Mouse (Mus musculus) mesoderm, embryonic 11.5 days (tissue): ENCODE measurements at regions not wholly inside any gene's neighbourhood (a gene's known extent, or its start where the extent isn't known, plus 50 kb on each side); places are given as distances from the start of the nearest gene placed in this dataset.

Source experiments
- DNase-seq: peaks from one replicate; pipeline ENCODE4 v3.0.0-alpha.2; 2012; ENCODE audit warnings: low read depth, low spot score

DNA sequence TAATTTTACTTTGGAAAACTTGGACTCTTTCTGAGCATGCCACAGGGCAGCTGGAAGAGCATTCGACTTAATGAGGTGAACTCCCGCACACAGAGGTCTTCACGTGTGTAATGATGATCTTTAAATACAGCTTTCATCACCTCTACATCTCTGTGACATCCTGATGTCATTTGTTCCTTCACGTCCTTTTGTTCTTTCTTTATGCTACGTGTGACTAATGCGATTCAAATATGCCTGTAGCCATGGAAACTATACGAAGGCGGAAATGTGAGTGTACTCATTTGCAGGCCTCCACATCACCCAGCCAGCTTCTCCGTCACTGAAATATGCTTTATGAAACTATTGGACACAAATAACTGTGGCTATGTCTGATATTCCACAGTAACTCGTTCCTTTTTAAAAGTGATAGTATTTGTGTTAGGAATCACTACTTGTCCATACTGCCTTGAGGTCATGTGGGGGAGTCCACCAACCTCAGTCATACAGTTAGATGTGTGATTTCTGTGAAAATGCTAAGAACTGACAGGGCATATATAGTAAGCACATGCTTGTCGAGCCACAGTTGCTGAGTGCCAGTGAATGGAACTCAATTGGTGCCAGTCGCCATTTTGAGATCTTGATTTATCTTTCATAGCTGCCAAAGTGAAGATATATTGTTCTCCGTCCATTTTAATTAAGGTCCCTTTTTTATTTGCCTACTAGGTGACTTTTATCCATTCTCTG lies 145.9 kb downstream of the Plk2 start:
- DNase-seq = no peak

DNA sequence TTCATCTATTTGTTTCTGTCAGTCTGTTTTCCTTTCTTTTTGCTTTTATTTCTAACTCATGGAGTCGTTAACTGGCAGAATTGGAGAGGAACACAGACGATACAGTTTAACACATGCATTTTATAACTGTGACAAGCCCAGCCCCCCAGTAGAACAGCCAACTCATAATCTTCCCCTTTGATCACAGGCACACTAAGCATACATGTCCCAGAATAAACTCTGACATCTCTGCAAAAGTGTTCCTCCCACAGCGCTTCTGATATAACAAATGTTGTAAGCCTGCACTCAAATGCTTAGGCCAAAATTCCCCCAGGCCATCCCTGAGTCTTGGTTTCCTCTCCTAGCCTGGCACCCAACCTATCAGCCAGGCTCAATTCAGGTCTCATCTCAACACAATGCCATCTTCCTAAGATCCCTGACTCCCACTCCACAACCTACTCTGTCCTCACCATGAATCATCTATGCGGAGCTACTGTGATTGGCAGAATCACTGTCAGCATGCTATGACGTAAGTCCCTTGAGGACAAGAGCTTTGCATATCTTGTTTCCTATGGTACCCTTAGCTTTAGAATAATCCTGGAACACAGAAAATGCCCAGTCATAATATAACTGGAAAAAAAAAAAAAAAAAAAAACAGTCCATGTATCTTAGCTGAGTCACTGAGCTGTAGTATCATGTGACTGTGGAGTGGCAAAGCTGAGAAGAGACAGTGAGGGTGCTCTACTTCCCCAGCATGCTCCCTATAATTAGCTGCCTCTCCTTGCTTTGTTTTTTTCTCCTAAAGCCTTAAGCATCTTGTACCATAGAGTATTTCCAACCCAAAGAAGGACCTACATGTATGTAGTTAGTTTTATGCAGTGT lies 146.7 kb downstream of the Plk2 start:
- DNase-seq = no peak

DNA sequence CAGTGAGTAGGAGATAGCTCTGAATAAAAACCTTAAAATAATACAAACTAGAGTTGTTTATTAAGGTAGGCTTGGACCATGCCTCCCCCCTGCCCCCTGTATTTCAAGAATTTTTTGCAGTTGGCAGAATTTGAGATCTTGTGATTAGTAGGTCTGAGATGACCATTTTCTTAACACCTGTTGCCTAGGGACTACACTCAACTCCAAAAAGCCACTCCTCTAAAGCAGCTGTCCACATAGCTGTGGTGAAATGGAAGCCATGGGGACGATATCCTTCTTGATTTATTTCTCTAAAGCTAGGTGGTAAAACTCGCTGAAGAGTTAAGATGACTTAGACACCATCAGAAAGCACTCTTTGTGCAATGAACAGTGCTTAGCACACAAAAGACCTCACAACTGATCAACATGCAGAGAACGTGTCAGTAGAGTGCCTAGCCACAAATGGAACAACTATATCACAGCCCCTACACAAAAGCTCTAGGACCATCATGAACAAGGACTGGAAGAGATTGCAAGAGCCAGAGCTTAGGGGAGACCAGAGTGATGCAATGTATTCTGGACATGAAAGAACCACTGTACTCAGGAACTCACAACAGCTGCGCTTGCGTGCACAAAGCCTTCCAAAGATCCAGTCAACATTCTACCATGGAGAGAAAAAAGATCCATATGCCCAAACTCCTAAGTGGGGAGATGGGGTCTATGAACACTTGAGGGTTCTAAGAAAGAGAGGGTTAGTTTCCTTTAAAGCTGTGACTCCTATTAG lies 147.6 kb downstream of the Plk2 start:
- no peak for DNase-seq

DNA sequence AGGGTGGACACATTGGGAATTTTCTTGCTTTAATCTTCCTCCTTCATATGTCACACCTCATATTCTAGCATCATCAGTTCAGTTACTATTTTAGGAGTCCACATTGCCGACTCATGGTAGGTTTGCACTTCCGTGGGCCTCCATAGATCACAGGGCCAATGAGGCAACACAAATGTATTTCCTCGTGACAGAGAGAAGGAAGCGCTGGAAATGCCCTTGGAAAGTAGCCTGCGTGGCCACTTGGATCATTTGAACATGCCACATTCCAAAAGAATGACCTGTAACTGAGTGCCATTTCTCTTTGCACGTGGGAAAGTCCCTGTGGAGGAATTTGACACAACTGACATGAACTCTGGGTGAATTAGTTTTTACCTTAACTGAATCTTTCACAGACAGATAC lies 150.6 kb downstream of the Plk2 start:
- no peak for DNase-seq

- DNase-seq = peak; percentile 39
Measured at GRCm38 (mm10) chr13:110555529-110556319, 160.9 kb downstream of the Plk2 start.

DNA sequence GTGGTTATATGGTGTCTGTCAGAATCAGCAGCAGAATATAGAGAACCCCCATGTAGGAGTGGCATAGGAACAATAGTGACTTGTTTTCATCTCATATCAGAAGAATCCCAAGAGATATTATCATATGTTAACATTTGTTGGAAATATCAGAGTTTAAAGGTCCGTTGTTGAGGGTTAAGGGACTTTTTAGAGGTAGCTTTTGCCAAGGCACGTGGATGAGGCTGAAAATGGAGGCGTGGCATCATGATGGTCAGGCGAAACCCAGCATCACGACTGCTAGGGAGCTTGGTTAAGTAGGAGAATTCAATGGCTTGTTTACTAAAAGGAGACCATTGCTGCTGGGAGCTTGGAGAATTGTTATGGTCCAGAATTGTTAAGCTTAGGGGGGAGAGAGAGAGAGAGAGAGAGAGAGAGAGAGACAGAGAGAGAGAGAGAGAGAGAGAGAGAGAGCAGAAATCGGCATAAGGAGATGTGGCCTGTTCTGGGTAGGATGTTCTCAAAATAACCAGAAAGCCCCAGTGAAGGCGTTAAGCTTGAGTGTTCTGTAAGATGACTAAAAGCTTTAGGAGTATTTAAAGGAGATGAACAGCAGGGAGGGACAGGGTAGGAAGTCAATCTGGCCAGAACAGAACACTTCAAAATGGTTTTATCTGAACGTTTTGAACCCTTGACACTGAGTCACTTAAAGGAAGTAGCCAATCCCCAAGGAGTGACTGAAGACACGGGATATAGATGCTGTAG lies 161.7 kb downstream of the Plk2 start:
- no peak for DNase-seq

- DNase-seq = no peak
Measured at GRCm38 (mm10) chr13:110557930-110558727, 163.3 kb downstream of the Plk2 start.

DNA sequence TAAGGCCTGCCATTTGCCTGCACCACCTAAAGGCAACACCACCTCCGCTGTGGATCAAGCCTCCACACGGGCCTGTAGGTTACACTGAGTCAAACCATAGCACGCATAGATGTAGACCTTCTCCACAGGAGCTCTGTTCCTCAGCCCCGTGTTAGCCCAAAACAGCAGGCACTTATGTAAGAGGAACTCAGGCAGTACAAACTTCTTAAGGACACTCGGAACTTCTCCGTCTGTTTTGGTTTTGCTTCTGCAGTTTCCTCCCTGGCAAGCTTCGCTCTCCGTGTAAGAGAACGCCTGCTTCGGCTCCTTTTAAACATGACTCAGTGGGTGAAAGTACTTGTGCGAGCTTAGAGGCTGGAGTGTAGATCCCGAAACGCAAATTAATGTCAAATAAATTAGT lies 165.7 kb downstream of the Plk2 start:
- no peak for DNase-seq

GRCm38 (mm10) chr13:110562499-110562898 lies 167.7 kb downstream of the Plk2 start:
- no peak for DNase-seq

DNA sequence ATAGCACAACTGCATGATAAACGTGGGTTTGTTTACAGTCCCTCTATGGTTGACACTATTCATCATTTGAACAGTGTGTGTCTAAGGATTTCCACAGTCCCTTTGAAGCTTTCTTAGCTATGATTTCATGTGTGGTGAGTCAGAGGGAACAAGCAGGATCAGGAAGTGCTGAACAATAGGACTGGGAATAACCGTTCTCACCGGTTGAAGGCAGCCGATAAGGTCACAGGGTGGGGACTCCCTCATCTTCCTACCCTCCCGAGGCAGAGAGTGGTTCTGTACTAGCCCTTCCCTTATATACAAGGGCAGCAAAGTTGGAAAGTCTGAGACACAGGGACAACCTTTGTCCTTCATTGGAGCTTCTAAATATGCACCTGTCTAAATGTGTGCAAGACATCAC lies 168.1 kb downstream of the Plk2 start:
- DNase-seq = no peak

GRCm38 (mm10) chr13:110563967-110564366 lies 169.1 kb downstream of the Plk2 start:
- DNase-seq = no peak

- DNase-seq = no peak
Measured at GRCm38 (mm10) chr13:110568482-110569179, 173.8 kb downstream of the Plk2 start.

GRCm38 (mm10) chr13:110569180-110569512 lies 174.3 kb downstream of the Plk2 start:
- DNase-seq = no peak

DNA sequence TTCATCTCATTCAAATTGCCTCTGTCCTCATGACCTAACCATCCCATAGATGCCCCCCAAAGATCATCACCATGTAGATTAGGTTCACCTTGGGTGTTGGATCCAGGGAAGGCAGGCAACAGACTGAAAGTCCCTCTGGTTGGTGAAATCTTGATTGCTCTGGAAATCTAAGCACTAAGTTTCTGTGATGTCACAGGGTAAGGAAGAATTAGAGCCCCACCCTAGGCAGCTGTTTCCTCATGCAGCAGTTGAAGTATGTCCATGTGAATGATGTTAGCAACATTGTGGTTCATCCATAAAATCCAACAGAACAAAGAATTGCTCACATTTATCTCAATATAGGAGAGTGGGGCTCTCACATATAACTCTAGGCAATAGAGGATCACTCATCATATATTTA lies 175.5 kb downstream of the Plk2 start:
- DNase-seq = no peak

- DNase-seq = no peak
Measured at GRCm38 (mm10) chr13:110573360-110574065, 178.7 kb downstream of the Plk2 start.

GRCm38 (mm10) chr13:110574764-110575471 lies 180.1 kb downstream of the Plk2 start:
- DNase-seq = no peak

DNA sequence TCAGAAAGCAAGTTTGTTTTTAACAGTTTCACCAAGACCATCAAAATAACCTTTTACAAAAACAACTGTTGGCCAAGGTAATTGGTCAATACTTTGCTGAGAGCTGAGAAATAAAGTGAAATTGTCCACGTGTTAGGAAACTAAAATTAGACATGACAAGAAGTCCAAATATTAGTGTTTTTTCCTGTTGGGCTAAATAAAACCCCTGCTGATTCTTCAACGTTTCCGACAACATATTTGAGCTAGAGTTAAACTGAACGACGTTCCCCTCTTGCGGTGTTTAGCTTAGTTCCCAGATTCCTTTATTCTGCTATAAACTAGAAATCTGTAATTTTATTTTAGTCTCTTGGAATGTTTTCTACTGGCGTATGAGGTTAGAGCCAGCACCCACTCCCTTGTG lies 183.3 kb downstream of the Plk2 start:
- DNase-seq = no peak

GRCm38 (mm10) chr13:110580166-110580565 lies 185.3 kb downstream of the Plk2 start:
- no peak for DNase-seq
